Mouse (Mus musculus): ENCODE measurements around the gene Gm36079.
"Not testable (repeated sequence)": the region's sequence is repeated elsewhere in the genome, so short reads cannot be mapped to it uniquely, and the experiment has no call there.

DNA sequence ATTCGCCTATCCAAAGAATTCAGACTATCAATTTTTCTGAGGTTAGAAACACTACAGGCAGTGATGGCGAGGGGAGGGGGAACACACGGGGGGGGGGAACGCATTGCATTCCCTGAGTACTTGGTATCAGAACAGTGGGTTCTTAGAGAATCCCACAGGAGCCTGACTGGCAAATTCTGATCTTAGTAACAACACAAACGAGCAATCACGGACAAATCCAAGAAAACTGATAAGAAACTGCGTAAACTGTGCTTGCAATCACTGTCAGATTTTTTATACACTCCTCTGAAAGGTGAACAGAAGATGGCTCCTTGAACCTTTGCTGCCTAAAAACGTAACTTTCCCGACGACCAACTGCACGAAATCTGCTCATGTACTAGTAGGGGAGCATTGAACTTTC, 557 bp upstream of the Gm36079 start:
- not testable (repeated sequence) for TF ChIP-seq CTCF (IDR thresholded peaks at IDR 0.05; ENCODE audit: low read depth); EP300 (optimal IDR thresholded peaks at IDR 0.05)
